Mouse (Mus musculus) hindbrain, embryonic 12.5 days (tissue): Measurements from ENCODE around the gene Palm3. TPM values are rescaled to one million over a fixed set of nuclear protein-coding genes. Genes with fewer than 3 reads are reported as not detected.

Experiments
- ATAC-seq: fragments of 200-750 bp; cut with Nextera tagmentation; 2 replicates; pipeline ENCODE4 v1.8.0; 2017; ENCODE audit warnings: moderate TSS enrichment; ENCODE audit not compliant: low FRiP score
- H3K27ac ChIP-seq: fragments of 300-500 bp; sonication (generic); 2 replicates; pipeline ENCODE4 v1.5.1; 2016; ENCODE audit warnings: mild to moderate bottlenecking
- H3K27me3 ChIP-seq: fragments of 300-500 bp; sonication (generic); 2 replicates; pipeline ENCODE4 v1.6.1; 2016; ENCODE audit warnings: mild to moderate bottlenecking
- H3K36me3 ChIP-seq: fragments of 300-500 bp; sonication (generic); 2 replicates; pipeline ENCODE4 v1.6.1; 2016; ENCODE audit warnings: mild to moderate bottlenecking
- H3K4me1 ChIP-seq: fragments of 300-500 bp; sonication (generic); 2 replicates; pipeline ENCODE4 v1.6.1; 2016
- H3K4me2 ChIP-seq: fragments of 300-500 bp; sonication (generic); replicated peaks from 2 replicates; pipeline ENCODE4 v1.6.1; 2016; ENCODE audit warnings: mild to moderate bottlenecking
- H3K4me3 ChIP-seq: fragments of 300-500 bp; sonication (generic); 2 replicates; pipeline ENCODE4 v1.5.1; 2016; ENCODE audit warnings: mild to moderate bottlenecking
- H3K9ac ChIP-seq: fragments of 300-500 bp; sonication (generic); 2 replicates; pipeline ENCODE4 v1.6.1; 2016; ENCODE audit warnings: mild to moderate bottlenecking, moderate library complexity
- H3K9me3 ChIP-seq: fragments of 300-500 bp; sonication (generic); replicated peaks from 2 replicates; pipeline ENCODE4 v1.6.1; 2016; ENCODE audit warnings: mild to moderate bottlenecking
- WGBS: fragments of 180-500 bp; shearing (Covaris S2); methylation state at CpG from one replicate; pipeline ENCODE4 v1.1.7; 2016; 5-methylcytosine and 5-hydroxymethylcytosine counted together
- polyA plus RNA-seq: library from polyadenylated mRNA; unstranded; fragments of >200 nt; fragmentation: Nextera tagmentation; extraction: Ambion mirVana; gene quantifications from 2 replicates; pipeline ENCODE4 v1.2.1, GENCODE M21; 2016

Gene Palm3
- 8.6 and 10.9 TPM in 2 replicates for polyA plus RNA-seq

- H3K36me3 ChIP-seq: no peaks in the 10 kb centered on the region
- H3K4me2 ChIP-seq: peak within 1 kb of the TSS; percentile 21; the same call in 1 of the 2 replicates
- peak within 1 kb of the TSS; percentile 24; the same call in 1 of the 2 replicates for H3K9ac ChIP-seq
- WGBS: 5% methylated on average over 17 of the region's 18 CpGs
- H3K27ac ChIP-seq: no peak within 1 kb of the TSS
- H3K9me3 ChIP-seq: no peaks in the 10 kb centered on the region
- no peak for ATAC-seq
- H3K27me3 ChIP-seq: peaks cover 55% of the 10 kb centered on the region
- peaks cover 8% of the 10 kb centered on the region for H3K4me1 ChIP-seq
- H3K4me3 ChIP-seq: no peak within 1 kb of the TSS
These were observed at the start of gene Palm3 for GRCm38 (mm10) chr8:84021096-84021495. Palm3 (plus strand) TSS chr8:84021471.

GRCm38 (mm10) chr8:83971661-83972060 lies 49.6 kb upstream of the Palm3 start:
- no peak for ATAC-seq
- H3K4me3 ChIP-seq: peak overlapping the region; percentile 99
- peak overlapping the region; percentile 69 for H3K4me2 ChIP-seq
- H3K4me1 ChIP-seq: peaks cover 21% of the 10 kb centered on the region
- no peaks in the 10 kb centered on the region for H3K27me3 ChIP-seq
- H3K36me3 ChIP-seq: peaks cover 19% of the 10 kb centered on the region
- H3K27ac ChIP-seq: peak overlapping the region; percentile 73
- H3K9ac ChIP-seq: peak overlapping the region; percentile 85; the same call in 1 of the 2 replicates
- H3K9me3 ChIP-seq: no peaks in the 10 kb centered on the region
- 74% methylated on average over 6 of the region's 6 CpGs for WGBS

DNA sequence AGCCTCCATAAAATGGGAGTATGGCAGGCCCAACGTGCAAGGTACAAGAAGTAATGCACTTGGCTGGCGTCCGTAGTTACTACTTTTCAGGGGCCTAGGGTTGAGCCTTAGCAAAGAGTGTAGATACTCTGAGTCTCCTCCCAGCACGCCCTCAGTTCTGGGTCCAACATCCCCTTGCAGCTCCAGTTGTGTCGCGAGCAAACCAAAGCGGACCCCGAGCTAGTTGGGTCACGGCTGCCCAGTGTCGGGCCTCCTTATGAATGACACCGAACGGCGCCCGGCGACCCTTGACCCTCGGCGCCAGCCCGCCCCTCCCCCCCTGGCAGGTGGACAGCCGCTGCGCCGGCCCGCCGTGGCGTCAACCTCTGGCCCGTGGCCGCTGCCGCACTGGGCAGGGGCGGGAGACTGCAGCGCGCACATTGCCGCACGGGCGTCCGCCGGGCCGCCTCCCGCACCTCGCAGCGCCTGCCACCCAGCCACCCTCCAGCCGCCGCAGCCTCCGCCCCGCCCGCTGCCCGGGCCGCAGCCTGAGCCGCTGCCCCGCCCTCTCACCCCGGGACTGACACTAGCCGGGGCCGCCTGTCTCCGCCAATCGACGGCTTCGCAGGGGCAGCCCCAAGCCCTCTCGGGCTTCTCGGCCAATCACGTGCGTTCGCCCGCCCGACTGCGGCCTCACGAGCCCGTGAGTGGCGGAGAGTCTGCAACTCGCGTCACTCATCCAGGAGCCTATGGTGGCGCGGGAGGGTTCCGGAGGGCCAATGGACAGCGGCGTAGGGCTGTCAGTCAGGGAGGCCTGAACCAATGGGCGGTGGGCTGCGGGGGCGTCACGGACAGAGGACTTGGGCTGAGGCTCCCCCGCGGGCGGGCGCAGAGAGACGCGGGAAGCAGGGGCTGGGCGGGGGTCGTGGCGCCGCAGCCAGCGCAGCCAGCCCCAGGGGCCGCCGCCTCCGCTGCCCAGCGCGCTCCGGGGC lies 48.8 kb upstream of the Palm3 start, which contains the start of gene Prkaca:
TSS of gene Prkaca (plus strand) at position 844 of the 971 bp plus-strand sequence.
- peaks cover 29% of the 10 kb centered on the region for H3K4me1 ChIP-seq
- peaks cover 12% of the 10 kb centered on the region for H3K36me3 ChIP-seq
- H3K9me3 ChIP-seq: no peaks in the 10 kb centered on the region
- H3K4me3 ChIP-seq: peak within 1 kb of the TSS; percentile 99
- no peaks in the 10 kb centered on the region for H3K27me3 ChIP-seq
- ATAC-seq: peak; percentile 100
- under 1% methylated on average over 47 of the region's 94 CpGs for WGBS
- H3K27ac ChIP-seq: peak within 1 kb of the TSS; percentile 85
- H3K4me2 ChIP-seq: peak within 1 kb of the TSS; percentile 98
- H3K9ac ChIP-seq: peak within 1 kb of the TSS; percentile 92

DNA sequence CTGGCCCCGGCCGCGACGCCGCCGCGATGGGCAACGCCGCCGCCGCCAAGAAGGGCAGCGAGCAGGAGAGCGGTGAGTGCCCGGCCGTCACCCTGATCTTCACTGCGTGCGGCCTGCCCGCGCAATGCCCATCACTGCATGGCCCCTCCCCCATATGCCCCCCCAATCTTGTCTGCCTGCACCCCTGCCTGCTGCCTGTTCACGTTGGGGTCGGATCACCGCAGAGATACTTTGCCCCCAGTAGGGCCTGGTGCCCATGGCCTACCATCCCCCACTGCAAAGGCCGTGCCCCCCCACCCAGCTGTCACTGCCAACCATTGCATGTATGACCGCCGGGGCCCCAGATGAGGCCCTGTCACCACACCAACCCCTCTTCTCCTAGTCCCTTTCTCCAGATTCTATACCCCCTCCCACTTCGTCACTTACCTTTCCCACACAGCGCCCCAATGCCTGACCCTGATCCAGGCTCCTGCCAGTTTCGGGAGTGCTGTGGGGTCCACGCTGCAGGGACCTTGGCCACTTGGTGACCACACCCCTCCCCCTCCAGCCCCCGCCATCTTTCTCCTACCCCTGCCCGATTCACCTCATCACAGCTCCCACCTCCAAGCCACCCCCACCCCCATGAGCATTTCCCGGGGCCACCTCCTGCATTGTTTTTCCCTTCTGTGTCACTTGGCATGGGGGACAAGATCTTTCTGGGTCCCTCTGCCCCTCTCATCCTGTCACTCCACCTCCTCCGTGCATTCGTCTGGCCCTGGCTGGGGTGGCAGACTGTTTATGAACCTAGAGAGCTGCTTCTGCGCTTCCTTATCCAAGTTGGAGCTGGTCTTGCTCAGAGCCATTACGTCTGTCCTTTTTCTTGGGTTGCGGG lies 47.9 kb upstream of the Palm3 start:
- Histone ChIP-seq H3K9ac (peak overlapping the region; percentile 92), H3K4me2 (peak overlapping the region; percentile 98), H3K4me1 (peaks cover 37% of the 10 kb centered on the region), H3K36me3 (0 out of 2 replicates have a peak, but pooled peaks cover 6% of the 10 kb centered on the region), H3K4me3 (peak overlapping the region; percentile 99), H3K27ac (peak overlapping the region; percentile 85), H3K9me3 (no peaks in the 10 kb centered on the region), H3K27me3 (no peaks in the 10 kb centered on the region)
- ATAC-seq: peak; percentile 18
- WGBS: 3% methylated on average over 26 of the region's 37 CpGs

- Histone ChIP-seq H3K9ac (0 out of 2 replicates have a peak overlapping the region, but pooled peaks have one; percentile 92), H3K27ac (no peak overlapping the region), H3K27me3 (no peaks in the 10 kb centered on the region), H3K36me3 (no peaks in the 10 kb centered on the region), H3K4me3 (no peak overlapping the region), H3K9me3 (no peaks in the 10 kb centered on the region), H3K4me2 (peak overlapping the region; percentile 98), H3K4me1 (peaks cover 37% of the 10 kb centered on the region)
- ATAC-seq: no peak
- WGBS: 82% methylated on average over 4 of the region's 4 CpGs
These were observed 46.8 kb upstream of the Palm3 start for GRCm38 (mm10) chr8:83974521-83974920.

DNA sequence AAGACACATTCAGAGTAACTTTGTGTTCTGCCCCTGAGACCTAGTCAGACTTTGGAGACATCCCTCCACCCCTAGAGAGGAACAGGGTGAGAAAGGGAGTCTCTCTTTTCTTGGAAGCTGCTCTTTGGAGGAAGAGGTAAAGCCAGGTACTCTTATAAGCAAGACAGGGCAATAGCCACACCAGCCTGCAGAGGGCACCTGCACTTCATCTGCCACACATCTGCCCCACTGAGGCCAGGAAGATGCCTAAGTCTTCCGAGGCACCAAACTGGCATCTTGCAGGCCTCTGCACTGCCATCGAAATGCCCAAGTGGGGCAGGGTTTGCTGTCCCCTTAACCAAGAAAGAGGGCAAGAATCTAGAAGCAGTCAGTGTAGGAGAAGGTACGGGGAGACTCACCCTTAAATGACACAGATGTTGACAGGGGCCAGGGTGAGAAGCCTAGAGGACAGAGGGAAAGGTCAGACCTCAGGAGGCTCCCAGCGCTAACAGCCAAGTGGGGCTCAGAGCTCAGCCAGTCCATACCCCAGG lies 45.1 kb upstream of the Palm3 start:
- Histone ChIP-seq H3K9ac (no peak overlapping the region), H3K9me3 (no peaks in the 10 kb centered on the region), H3K4me1 (peaks cover 41% of the 10 kb centered on the region), H3K4me2 (no peak overlapping the region), H3K36me3 (peaks cover 13% of the 10 kb centered on the region), H3K4me3 (no peak overlapping the region), H3K27ac (no peak overlapping the region), H3K27me3 (no peaks in the 10 kb centered on the region)
- 83% methylated on average over 4 of the region's 4 CpGs for WGBS
- no peak for ATAC-seq

DNA sequence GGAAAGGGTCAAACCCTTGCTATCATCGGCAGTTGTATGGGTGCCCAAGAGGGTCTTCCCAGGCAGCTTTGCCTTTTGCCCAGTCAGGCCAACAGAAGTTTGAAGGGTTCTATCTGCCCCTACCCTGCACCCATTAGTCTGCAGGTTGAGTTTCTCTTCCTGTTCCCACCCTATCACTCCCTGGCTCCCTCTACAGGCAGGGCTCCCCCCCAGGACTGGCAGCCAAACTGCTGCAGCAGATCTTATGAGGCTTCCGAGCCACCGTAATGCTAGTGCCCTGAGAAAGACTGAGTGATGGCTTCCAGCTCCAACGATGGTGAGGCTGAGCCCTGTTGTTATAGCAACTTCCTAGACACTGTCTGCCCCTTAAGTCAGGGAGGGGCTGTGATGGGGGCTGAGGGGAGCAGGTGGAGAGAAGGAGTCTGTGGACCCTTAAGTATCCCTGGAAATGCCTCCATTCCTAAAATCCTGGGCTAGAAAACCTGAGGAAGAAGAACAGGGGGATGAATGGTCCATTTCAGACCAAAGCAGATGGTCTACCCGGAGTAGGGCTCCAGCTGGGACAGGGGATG lies 44.4 kb upstream of the Palm3 start:
- Histone ChIP-seq H3K4me3 (no peak overlapping the region), H3K27me3 (no peaks in the 10 kb centered on the region), H3K4me2 (no peak overlapping the region; the same call in 1 of the 2 replicates), H3K9me3 (no peaks in the 10 kb centered on the region), H3K4me1 (peaks cover 38% of the 10 kb centered on the region), H3K36me3 (peaks cover 20% of the 10 kb centered on the region), H3K27ac (no peak overlapping the region), H3K9ac (peak overlapping the region; percentile 8; the same call in 1 of the 2 replicates)
- WGBS: 80% methylated on average over 5 of the region's 5 CpGs
- no peak for ATAC-seq

DNA sequence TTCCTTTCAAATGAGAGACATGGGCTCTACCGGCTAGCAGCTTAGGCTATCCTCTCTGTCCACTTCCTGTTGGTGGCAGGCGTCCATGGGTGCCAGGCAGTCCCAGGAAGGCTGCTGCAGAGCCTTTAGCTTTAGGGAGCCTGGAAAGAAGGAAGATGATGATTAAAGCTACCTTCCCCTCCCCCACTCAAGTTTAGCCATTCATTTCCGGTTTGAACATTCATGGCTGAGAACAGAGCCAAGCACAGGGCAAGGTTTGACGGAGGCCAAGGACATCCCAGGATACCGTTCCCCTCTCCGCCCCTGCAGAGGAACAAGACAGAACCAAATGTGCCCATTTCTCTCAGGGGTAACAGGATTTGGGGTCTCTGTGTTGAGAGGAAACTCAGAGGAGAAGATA lies 43.6 kb upstream of the Palm3 start:
- no peak for ATAC-seq
- no peak overlapping the region for H3K4me2 ChIP-seq
- peaks cover 27% of the 10 kb centered on the region for H3K36me3 ChIP-seq
- H3K4me1 ChIP-seq: peaks cover 35% of the 10 kb centered on the region
- H3K4me3 ChIP-seq: no peak overlapping the region
- H3K9ac ChIP-seq: no peak overlapping the region
- 71% methylated on average over 6 of the region's 6 CpGs for WGBS
- no peaks in the 10 kb centered on the region for H3K27me3 ChIP-seq
- H3K9me3 ChIP-seq: no peaks in the 10 kb centered on the region
- H3K27ac ChIP-seq: no peak overlapping the region

GRCm38 (mm10) chr8:83978200-83978599 lies 43.1 kb upstream of the Palm3 start:
- no peak overlapping the region for H3K4me3 ChIP-seq
- no peak overlapping the region for H3K9ac ChIP-seq
- WGBS: 76% methylated on average over 9 of the region's 9 CpGs
- H3K36me3 ChIP-seq: peaks cover 33% of the 10 kb centered on the region
- no peak for ATAC-seq
- H3K27ac ChIP-seq: no peak overlapping the region
- H3K4me1 ChIP-seq: peaks cover 35% of the 10 kb centered on the region
- no peaks in the 10 kb centered on the region for H3K9me3 ChIP-seq
- no peaks in the 10 kb centered on the region for H3K27me3 ChIP-seq
- H3K4me2 ChIP-seq: no peak overlapping the region

DNA sequence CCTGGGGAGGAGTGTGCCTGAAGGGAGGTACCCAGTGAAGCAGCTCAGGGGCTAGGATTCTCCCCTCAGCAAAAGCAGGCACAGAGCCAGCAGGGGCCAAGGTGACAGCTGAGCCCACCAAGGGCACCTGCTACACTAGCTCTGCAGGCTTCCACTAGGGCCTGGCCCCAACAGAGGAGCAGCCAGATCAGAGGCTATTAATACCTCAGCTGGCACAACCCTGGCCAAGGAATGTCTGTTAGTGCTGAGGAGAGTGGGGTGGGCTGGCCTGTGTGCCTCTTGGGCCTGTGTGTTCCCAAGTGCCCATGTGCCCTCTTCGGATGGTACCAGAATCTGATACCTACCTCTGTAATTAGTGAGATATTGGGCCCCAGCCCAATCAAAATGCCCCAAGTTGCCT lies 41.0 kb upstream of the Palm3 start:
- Histone ChIP-seq H3K27me3 (no peaks in the 10 kb centered on the region), H3K4me3 (no peak overlapping the region), H3K4me1 (peaks cover 20% of the 10 kb centered on the region), H3K4me2 (no peak overlapping the region), H3K9ac (no peak overlapping the region), H3K36me3 (peaks cover 52% of the 10 kb centered on the region), H3K9me3 (no peaks in the 10 kb centered on the region), H3K27ac (0 out of 2 replicates have a peak overlapping the region, but pooled peaks have one; percentile 18)
- ATAC-seq: peak; percentile 38; the same call in 1 of the 2 replicates
- WGBS: 76% methylated on average over 1 of the region's 1 CpGs

DNA sequence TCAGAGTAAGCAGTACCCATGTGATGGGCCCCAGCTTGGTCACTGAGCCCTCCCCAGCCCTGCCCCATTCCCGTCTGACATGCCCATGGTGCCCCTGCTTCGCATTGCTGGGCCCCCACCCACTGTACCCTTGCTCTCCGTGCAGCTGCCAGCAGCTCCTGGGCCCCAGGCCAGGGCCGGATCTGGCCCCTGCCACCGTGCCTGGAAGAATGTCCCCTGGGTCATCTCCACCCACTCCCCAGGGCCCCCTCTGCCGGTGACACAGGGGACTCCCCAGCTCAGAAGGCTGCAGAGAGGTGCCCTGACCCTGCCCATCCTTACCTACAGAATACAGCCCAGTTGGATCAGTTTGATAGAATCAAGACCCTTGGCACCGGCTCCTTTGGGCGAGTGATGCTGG lies 40.4 kb upstream of the Palm3 start:
- Histone ChIP-seq H3K9me3 (no peaks in the 10 kb centered on the region), H3K27me3 (no peaks in the 10 kb centered on the region), H3K9ac (no peak overlapping the region), H3K36me3 (peaks cover 53% of the 10 kb centered on the region), H3K27ac (no peak overlapping the region), H3K4me3 (no peak overlapping the region), H3K4me2 (no peak overlapping the region), H3K4me1 (peaks cover 20% of the 10 kb centered on the region)
- 81% methylated on average over 8 of the region's 8 CpGs for WGBS
- ATAC-seq: no peak
